Mouse (Mus musculus) C2C12 (cell line): ENCODE measurements around the gene Ccnq. TPM values are rescaled to one million over a fixed set of nuclear protein-coding genes. Genes with fewer than 3 reads are reported as not detected.

ENCODE experiments used
- H3K27me3 ChIP-seq: one replicate; pipeline ENCODE4 v1.6.1; 2011; ENCODE audit not compliant: control insufficient read depth, insufficient read depth, insufficient read length
- H3K36me3 ChIP-seq: one replicate; pipeline ENCODE4 v1.6.1; 2011; ENCODE audit not compliant: control insufficient read depth, insufficient read depth
- H3K4me3 ChIP-seq: one replicate; pipeline ENCODE4 v1.5.1; 2011; ENCODE audit warnings: mild to moderate bottlenecking, control low read depth; ENCODE audit not compliant: poor library complexity, insufficient read depth, severe bottlenecking
- H3K79me2 ChIP-seq: one replicate; pipeline ENCODE4 v1.6.1; 2011; ENCODE audit not compliant: control insufficient read depth, insufficient read depth
- H3K79me3 ChIP-seq: one replicate; pipeline ENCODE4 v1.6.1; 2011; ENCODE audit warnings: low read depth, control low read depth
- H3ac ChIP-seq: one replicate; pipeline ENCODE3; 2011; ENCODE audit warnings: low read depth; ENCODE audit not compliant: control insufficient read depth, insufficient read length
- CEBPB ChIP-seq: IDR thresholded peaks from one replicate; pipeline ENCODE4 v1.6.1; 2011; ENCODE audit warnings: low read depth, mild to moderate bottlenecking, control low read depth, moderate library complexity
- CTCF ChIP-seq: IDR thresholded peaks from one replicate; pipeline ENCODE4 v1.5.1; 2011; ENCODE audit not compliant: control insufficient read depth, insufficient read depth, insufficient read length
- FOSL1 ChIP-seq: IDR thresholded peaks from one replicate; pipeline ENCODE4 v1.8.0; 2011; ENCODE audit warnings: mild to moderate bottlenecking, low read length; ENCODE audit not compliant: poor library complexity, insufficient read depth, severe bottlenecking
- MAX ChIP-seq: IDR thresholded peaks from one replicate; pipeline ENCODE4 v1.6.1; 2011; ENCODE audit warnings: mild to moderate bottlenecking, control low read depth
- MYOD1 ChIP-seq: IDR thresholded peaks from one replicate; pipeline ENCODE4 v1.6.1; 2011; ENCODE audit warnings: low read depth; ENCODE audit not compliant: control insufficient read depth, insufficient read length
- MYOG ChIP-seq: IDR thresholded peaks from one replicate; pipeline ENCODE4 v1.6.1; 2011; ENCODE audit not compliant: control insufficient read depth, insufficient read length; ENCODE audit errors: extremely low read depth
- USF1 ChIP-seq: IDR thresholded peaks from one replicate; pipeline ENCODE4 v1.6.1; 2011; ENCODE audit warnings: low read depth, mild to moderate bottlenecking, control low read depth, moderate library complexity
- polyA plus RNA-seq: library from polyadenylated mRNA; unstranded; fragments of >200 nt; fragmentation: generic; extraction: Trizol; gene quantifications from one replicate; pipeline ENCODE4 v1.2.1, GENCODE M21; 2012; ENCODE audit warnings: missing spikeins

The Ccnq gene
- polyA plus RNA-seq, 1 experiment = 29.8 TPM

DNA sequence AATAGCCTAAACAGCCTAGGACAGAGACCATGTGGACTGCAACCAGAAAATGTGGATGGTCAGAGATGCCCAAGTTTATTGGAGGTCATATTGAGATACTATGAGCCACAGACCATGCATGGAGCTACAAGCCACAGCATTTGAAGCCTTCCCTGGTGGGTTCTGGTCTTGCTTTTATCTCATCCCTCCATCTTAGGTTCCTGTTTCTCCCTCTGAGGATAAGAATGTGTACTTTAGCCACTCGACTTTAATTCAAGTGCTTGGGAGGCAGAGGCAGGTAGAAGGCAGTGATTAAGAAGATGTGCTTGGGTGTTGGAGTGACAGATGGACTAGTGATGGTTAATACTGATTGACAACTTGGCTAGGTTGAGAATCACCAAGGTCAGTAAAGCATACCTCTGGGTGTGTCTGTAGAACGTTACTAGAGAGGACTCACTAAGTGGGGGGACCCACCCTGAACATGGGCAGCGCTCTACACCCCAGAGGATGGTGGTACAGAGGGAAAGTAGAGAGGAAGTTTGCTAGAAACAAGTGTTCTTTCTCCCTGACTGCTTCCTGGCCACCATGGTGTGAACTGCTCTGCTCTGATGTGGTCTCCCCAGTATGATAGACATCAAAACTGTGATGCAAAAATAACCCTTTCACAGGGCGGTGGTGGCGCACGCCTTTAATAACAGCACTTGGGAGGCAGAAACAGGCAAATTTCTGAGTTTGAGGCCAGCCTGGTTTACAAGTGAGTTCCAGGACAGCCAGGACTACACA, 14.7 kb upstream of the Ccnq start:
- Histone ChIP-seq H3K79me3 (no peaks in the 10 kb centered on the region), H3ac (no peak overlapping the region), H3K36me3 (no peaks in the 10 kb centered on the region), H3K27me3 (peaks cover 25% of the 10 kb centered on the region), H3K79me2 (no peaks in the 10 kb centered on the region), H3K4me3 (no peak overlapping the region)
- TF ChIP-seq MYOD1 (no peak), CEBPB (no peak), MAX (no peak), FOSL1 (no peak), MYOG (no peak), USF1 (no peak), CTCF (no peak)

DNA sequence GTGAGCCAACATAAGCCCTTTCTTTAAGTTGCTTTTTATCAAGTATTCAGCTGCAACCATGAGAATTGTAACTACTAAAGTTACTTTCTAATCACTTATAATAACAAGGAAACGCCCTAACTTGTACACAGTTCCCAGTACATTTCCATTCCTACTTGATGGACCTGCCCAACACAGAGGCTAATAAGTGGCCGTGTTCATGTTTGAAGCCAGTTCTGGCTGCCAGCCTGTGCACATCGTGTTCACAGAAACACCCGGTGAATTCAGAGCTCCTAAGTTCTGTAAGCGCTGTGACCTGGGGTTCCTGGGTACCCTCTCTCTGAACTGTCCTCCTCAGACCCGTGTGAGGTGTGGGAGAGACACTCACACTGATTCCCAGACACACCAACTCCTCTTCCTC, 13.3 kb upstream of the Ccnq start:
- Histone ChIP-seq H3K36me3 (no peaks in the 10 kb centered on the region), H3K79me3 (no peaks in the 10 kb centered on the region), H3K4me3 (no peak overlapping the region), H3K27me3 (peaks cover 23% of the 10 kb centered on the region), H3ac (no peak overlapping the region), H3K79me2 (no peaks in the 10 kb centered on the region)
- TF ChIP-seq FOSL1 (no peak), CTCF (no peak), USF1 (no peak), MAX (no peak), MYOG (no peak), CEBPB (no peak), MYOD1 (no peak)

DNA sequence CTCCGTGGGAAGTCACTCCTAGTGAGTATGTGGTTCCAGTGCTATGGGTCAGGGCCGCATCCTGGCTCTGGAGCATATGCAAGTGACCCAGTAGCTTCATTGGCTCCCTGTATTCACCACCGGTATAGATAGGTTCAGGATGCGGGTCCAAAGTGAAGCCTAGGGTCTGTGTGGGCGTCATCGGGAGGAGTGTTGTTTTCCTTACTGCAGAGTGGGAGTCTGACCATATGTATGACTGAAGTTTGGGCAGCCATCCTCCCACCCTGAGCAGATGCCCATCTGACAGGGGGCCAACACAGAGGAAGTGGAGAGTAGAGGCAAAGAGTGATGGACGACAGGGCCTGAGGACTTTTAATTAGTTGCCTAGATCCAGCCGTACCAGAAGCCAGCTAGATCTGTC, 12.8 kb upstream of the Ccnq start:
- Histone ChIP-seq H3ac (no peak overlapping the region), H3K4me3 (no peak overlapping the region), H3K36me3 (no peaks in the 10 kb centered on the region), H3K27me3 (peaks cover 24% of the 10 kb centered on the region), H3K79me2 (no peaks in the 10 kb centered on the region), H3K79me3 (no peaks in the 10 kb centered on the region)
- TF ChIP-seq MAX = no peak
- no peak for TF ChIP-seq CEBPB
- TF ChIP-seq CTCF = no peak
- no peak for TF ChIP-seq FOSL1
- no peak for TF ChIP-seq USF1
- no peak for TF ChIP-seq MYOG
- no peak for TF ChIP-seq MYOD1

DNA sequence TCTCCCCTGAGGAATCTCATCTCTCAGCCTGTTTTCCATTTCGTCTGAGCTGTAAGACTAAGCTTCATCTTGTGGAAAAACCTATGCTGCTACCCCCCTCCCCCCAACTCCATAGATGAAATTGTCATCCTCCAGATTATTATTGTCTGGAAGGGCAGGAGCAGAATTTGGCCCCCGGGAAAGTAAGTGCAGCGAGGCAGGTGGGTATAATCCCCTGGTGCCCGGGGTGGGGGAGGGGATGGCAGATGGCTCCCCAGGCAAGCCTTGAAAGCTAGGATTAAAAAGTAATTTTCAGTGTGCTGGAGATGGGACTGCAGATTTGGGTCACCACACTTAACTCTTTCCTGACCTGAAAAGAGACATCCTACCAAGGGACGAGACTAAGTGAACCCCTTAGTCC, 10.7 kb upstream of the Ccnq start:
- Histone ChIP-seq H3K79me2 (no peaks in the 10 kb centered on the region), H3ac (no peak overlapping the region), H3K4me3 (no peak overlapping the region), H3K79me3 (no peaks in the 10 kb centered on the region), H3K36me3 (no peaks in the 10 kb centered on the region), H3K27me3 (peaks cover 25% of the 10 kb centered on the region)
- TF ChIP-seq CEBPB (no peak), MYOG (no peak), FOSL1 (no peak), MYOD1 (no peak), CTCF (no peak), USF1 (no peak), MAX (no peak)

DNA sequence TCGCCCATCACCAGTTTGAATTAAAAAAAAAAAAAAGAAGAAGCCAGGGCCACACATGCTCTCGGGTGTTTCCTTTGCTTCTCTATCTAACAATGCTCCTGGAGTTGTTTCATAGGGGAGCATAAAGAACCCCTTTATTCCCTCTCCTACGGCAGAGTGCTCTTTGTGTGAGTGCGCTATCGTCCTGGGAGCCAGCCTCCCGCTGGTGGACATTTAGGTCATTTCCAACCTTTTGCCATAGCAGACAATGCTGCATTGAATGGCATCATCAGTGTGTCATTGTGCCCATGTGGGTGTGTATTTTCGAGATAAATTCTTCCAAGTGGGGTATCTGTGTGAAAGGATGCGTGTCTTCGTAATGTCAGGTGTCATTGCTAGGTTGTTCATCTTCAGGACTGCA, 9.6 kb upstream of the Ccnq start:
- TF ChIP-seq USF1 (no peak), MAX (no peak), FOSL1 (no peak), MYOG (no peak), CEBPB (no peak), CTCF (no peak), MYOD1 (no peak)
- Histone ChIP-seq H3K79me3 (no peaks in the 10 kb centered on the region), H3K36me3 (no peaks in the 10 kb centered on the region), H3K4me3 (no peak overlapping the region), H3K27me3 (peaks cover 25% of the 10 kb centered on the region), H3K79me2 (no peaks in the 10 kb centered on the region), H3ac (no peak overlapping the region)
